Mouse (Mus musculus) gastrocnemius, postnatal 25 days (tissue): ENCODE measurements around the gene Arfip1. TPM values are rescaled to one million over a fixed set of nuclear protein-coding genes. Genes with fewer than 3 reads are reported as not detected.

Source experiments
- DNase-seq: peaks from one replicate; pipeline ENCODE4 v3.0.0; 2022
- total RNA-seq, 2 experiments: library from RNA; stranded (reverse); gene quantifications; 1 replicate in 1 of 2; 2 replicates in 1 of 2; pipeline ENCODE4 v1.2.3; 2021

Arfip1 gene
- total RNA-seq, 2 experiments from 2014 or later = 9.1 to 10.8 TPM

- no peak for DNase-seq
Measured at GRCm38 (mm10) chr3:84455733-84456417, 126.5 kb downstream of the Arfip1 start.

GRCm38 (mm10) chr3:84450651-84451050, 131.8 kb downstream of the Arfip1 start:
- DNase-seq = no peak

GRCm38 (mm10) chr3:84449015-84449414, 133.4 kb downstream of the Arfip1 start:
- no peak for DNase-seq

GRCm38 (mm10) chr3:84447803-84448202, 134.6 kb downstream of the Arfip1 start:
- no peak for DNase-seq

Other genes with a start within 250 kb of the Arfip1 start
- 1 to 10 TPM in 1 of 2 experiments, under 1 TPM in 1; 0.13 to 1.1 TPM for gene Fhdc1, start 102.2 kb downstream of the Arfip1 start, total RNA-seq
- gene Tigd4, start 10.9 kb upstream of the Arfip1 start, total RNA-seq = 10 to 100 TPM in 1 of 2 experiments, 1 to 10 TPM in 1; 5.5 to 11.2 TPM
- under 1 TPM; 0.38 TPM for gene Tmem154, start 83.6 kb upstream of the Arfip1 start, total RNA-seq
- gene Fbxw7, start 232.6 kb upstream of the Arfip1 start, total RNA-seq = 10 to 100 TPM; 15.1 to 20.5 TPM